Comparison of ENCODE assay signal across 8 mouse cellular contexts in genomic region chr3:41083790-41084112, GRCm38 (mm10). TPM values are rescaled to one million over a fixed set of nuclear protein-coding genes. Genes with fewer than 3 reads are reported as not detected.
DNase-seq lines count a peak whose midpoint lies in the region; ATAC-seq and TF ChIP-seq lines count a peak whose summit lies in the region.

No protein-coding gene starts in this region.

- peak overlapping the region; percentile 83 for H3K4me3 ChIP-seq in lung, adult 2 months (replicated peaks; ENCODE audit: extremely low read depth, low read depth, low read length)
- peak overlapping the region; percentile 95 for H3K4me3 ChIP-seq in embryonic facial prominence, embryonic 10.5 days
- peak overlapping the region; percentile 97 for H3K4me3 ChIP-seq in intestine, embryonic 15.5 days (replicated peaks)
- H3K4me3 ChIP-seq in myocyte: peak overlapping the region; percentile 49

- H3K4me2 ChIP-seq in intestine, embryonic 15.5 days (replicated peaks): peak overlapping the region; percentile 84
- H3K4me2 ChIP-seq in myocyte (ENCODE audit: low read depth): peak overlapping the region; percentile 81

- WGBS in lung, adult 2 months: under 1% methylated on average over 6 of the region's 6 CpGs
- 7% methylated on average over 6 of the region's 6 CpGs for WGBS in embryonic facial prominence, embryonic 10.5 days
- WGBS in intestine, embryonic 15.5 days: under 1% methylated on average over 6 of the region's 6 CpGs

- no peak for TF ChIP-seq POLR2A in lung, adult 2 months (IDR thresholded peaks at IDR 0.05; ENCODE audit: borderline replicate concordance, extremely low read depth, low read depth, low read length)
- no peak for TF ChIP-seq POLR2A in myocyte (IDR thresholded peaks at IDR 0.05; ENCODE audit: insufficient read length, low read depth)

- ATAC-seq in intestine, embryonic 15.5 days: peak; percentile 27

- H3K9me3 ChIP-seq in embryonic facial prominence, embryonic 10.5 days: no peaks in the 10 kb centered on the region
- no peaks in the 10 kb centered on the region for H3K9me3 ChIP-seq in intestine, embryonic 15.5 days

- H3K36me3 ChIP-seq in embryonic facial prominence, embryonic 10.5 days (replicated peaks): no peaks in the 10 kb centered on the region; the same call in 1 of the 2 replicates
- H3K36me3 ChIP-seq in intestine, embryonic 15.5 days: no peaks in the 10 kb centered on the region
- no peaks in the 10 kb centered on the region for H3K36me3 ChIP-seq in myocyte (ENCODE audit: control insufficient read depth, insufficient read depth)

- H3K27ac ChIP-seq in embryonic facial prominence, embryonic 10.5 days (replicated peaks): peak overlapping the region; percentile 94
- H3K27ac ChIP-seq in intestine, embryonic 15.5 days: peak overlapping the region; percentile 91

- DNase-seq in lung, adult 2 months: no peak
- no peak for DNase-seq in lung, postnatal 14 days
- DNase-seq in embryonic facial prominence, embryonic 10.5 days (ENCODE audit: low spot score): no peak
- no peak for DNase-seq in cerebellum, adult 11 months
- no peak for DNase-seq in adrenal gland, adult (ENCODE audit: inconsistent age in 2 of 2, low spot score in 1 of 2)
- no peak for DNase-seq in cerebellum, postnatal 14 days

- no peaks in the 10 kb centered on the region for H3K27me3 ChIP-seq in embryonic facial prominence, embryonic 10.5 days (replicated peaks; ENCODE audit: low read depth, poor library complexity, severe bottlenecking)
- H3K27me3 ChIP-seq in intestine, embryonic 15.5 days (replicated peaks): no peaks in the 10 kb centered on the region
- no peaks in the 10 kb centered on the region for H3K27me3 ChIP-seq in myocyte (ENCODE audit: control insufficient read depth, insufficient read depth, insufficient read length)

- no peaks in the 10 kb centered on the region; the same call in 1 of the 2 replicates for H3K4me1 ChIP-seq in lung, adult 2 months (ENCODE audit: control insufficient read depth, insufficient read depth, low read length)
- peaks cover 29% of the 10 kb centered on the region for H3K4me1 ChIP-seq in embryonic facial prominence, embryonic 10.5 days
- H3K4me1 ChIP-seq in intestine, embryonic 15.5 days (replicated peaks): no peaks in the 10 kb centered on the region

- no peak for TF ChIP-seq CTCF in lung, adult 2 months (IDR thresholded peaks at IDR 0.05; ENCODE audit: insufficient read depth, low read length)

- peak overlapping the region; percentile 79 for H3K9ac ChIP-seq in intestine, embryonic 15.5 days

- H3ac ChIP-seq in myocyte (ENCODE audit: control insufficient read depth, insufficient read length): peak overlapping the region; percentile 72

- peaks cover 38% of the 10 kb centered on the region for H3K79me2 ChIP-seq in myocyte (ENCODE audit: control insufficient read depth, insufficient read depth)

TF ChIP-seq in myocyte, 11 proteins besides CTCF, POLR2A, EP300 and RAD21:
- TF ChIP-seq REST (IDR thresholded peaks at IDR 0.05; ENCODE audit: insufficient read depth, insufficient read length): no peak
- TF ChIP-seq MYOG (IDR thresholded peaks at IDR 0.05; ENCODE audit: control insufficient read depth in 1 of 3, insufficient read depth in 1 of 3, insufficient read length in 2 of 3, low read depth in 2 of 3): no peak
- TF ChIP-seq SRF (IDR thresholded peaks at IDR 0.05; ENCODE audit: control insufficient read depth, insufficient read length, low read depth): no peak

RNA-seq across cellular contexts. Expression of gene Pgrmc2, which starts 0.9 kb away (rescaled TPM):
- polyA plus RNA-seq in lung, adult 2 months (2012; rRNA removed): 15.8 and 19.1 TPM in 2 replicates
- 29.5 and 31.7 TPM in 2 replicates for polyA plus RNA-seq in embryonic facial prominence, embryonic 10.5 days (2016; fragmentation: Nextera tagmentation; extraction: Ambion mirVana)
- 56.2 and 60.8 TPM in 2 replicates for polyA plus RNA-seq in intestine, embryonic 15.5 days (2015; fragmentation: Nextera tagmentation; extraction: Ambion mirVana)
- polyA plus RNA-seq in myocyte (2012; fragmentation: generic; extraction: Trizol): 58.1 TPM
